Mouse (Mus musculus) bone marrow macrophage, adult 2 months (primary cell): ENCODE measurements around the gene Rtkn2. TPM values are rescaled to one million over a fixed set of nuclear protein-coding genes. Genes with fewer than 3 reads are reported as not detected.

Source experiments
- H3K27ac ChIP-seq: 2 replicates; pipeline ENCODE4 v1.5.1; 2012; ENCODE audit warnings: low read depth, low read length; ENCODE audit not compliant: insufficient read depth
- H3K4me1 ChIP-seq: 2 replicates; pipeline ENCODE4 v1.6.1; 2012; ENCODE audit warnings: low read length; ENCODE audit not compliant: control insufficient read depth, insufficient read depth
- H3K4me3 ChIP-seq: 2 replicates; pipeline ENCODE4 v1.5.1; 2012; ENCODE audit warnings: mild to moderate bottlenecking, low read length, moderate library complexity; ENCODE audit not compliant: insufficient read depth
- CTCF ChIP-seq: IDR thresholded peaks from 2 replicates; pipeline ENCODE4 v1.5.1; 2012; ENCODE audit warnings: low read depth, mild to moderate bottlenecking, low read length, moderate library complexity
- POLR2A ChIP-seq: IDR thresholded peaks from 2 replicates; pipeline ENCODE4 v1.6.1; 2012; ENCODE audit warnings: mild to moderate bottlenecking, low read depth, low read length, borderline replicate concordance
- polyA plus RNA-seq: library from polyadenylated mRNA; stranded (reverse); fragments of >200 nt; gene quantifications from 2 replicates; pipeline ENCODE4 v1.2.4, GENCODE M21; 2012; ENCODE audit not compliant: missing spikeins, insufficient read depth, insufficient read length

Rtkn2 gene
- polyA plus RNA-seq, 1 experiment: 1.7 TPM

- no peak overlapping the region for H3K4me3 ChIP-seq
- TF ChIP-seq CTCF: no peak
- no peak for TF ChIP-seq POLR2A
- H3K27ac ChIP-seq: no peak overlapping the region
- H3K4me1 ChIP-seq: no peaks in the 10 kb centered on the region
These were observed 57.1 kb downstream of the Rtkn2 start for GRCm38 (mm10) chr10:68036368-68036980.

DNA sequence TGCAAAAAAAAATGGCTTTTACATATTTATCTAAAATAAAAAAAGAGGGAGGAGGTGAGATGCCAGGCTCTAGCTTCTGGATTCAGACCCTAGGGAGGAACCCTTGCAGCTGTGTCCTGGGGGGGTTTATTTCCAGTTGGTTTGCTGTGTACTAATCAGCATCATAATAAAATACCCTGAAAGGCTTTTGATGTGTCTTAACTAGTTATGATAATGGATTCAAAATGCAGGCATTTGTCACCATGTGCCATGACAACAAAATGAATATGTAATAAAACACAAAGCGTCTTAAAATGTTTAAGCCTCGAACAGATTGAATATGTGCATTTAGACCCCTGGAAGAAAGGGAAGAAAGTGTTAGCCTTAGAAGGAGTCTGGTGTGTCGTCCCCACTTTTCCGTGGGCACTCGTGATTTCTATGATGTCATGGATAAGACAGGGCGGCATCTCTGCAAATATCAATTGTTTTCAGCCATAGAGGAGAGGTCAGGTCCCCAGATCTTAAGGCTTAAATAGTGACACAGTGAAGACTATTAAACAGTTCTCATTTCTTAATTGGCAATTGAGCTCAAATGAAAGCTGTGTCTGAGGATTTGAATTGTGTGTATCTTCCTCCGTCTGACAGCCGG lies 59.7 kb downstream of the Rtkn2 start:
- peaks cover under 1% of the 10 kb centered on the region; the same call in 1 of the 2 replicates for H3K4me1 ChIP-seq
- TF ChIP-seq CTCF: no peak
- no peak for TF ChIP-seq POLR2A
- H3K4me3 ChIP-seq: no peak overlapping the region
- no peak overlapping the region for H3K27ac ChIP-seq

DNA sequence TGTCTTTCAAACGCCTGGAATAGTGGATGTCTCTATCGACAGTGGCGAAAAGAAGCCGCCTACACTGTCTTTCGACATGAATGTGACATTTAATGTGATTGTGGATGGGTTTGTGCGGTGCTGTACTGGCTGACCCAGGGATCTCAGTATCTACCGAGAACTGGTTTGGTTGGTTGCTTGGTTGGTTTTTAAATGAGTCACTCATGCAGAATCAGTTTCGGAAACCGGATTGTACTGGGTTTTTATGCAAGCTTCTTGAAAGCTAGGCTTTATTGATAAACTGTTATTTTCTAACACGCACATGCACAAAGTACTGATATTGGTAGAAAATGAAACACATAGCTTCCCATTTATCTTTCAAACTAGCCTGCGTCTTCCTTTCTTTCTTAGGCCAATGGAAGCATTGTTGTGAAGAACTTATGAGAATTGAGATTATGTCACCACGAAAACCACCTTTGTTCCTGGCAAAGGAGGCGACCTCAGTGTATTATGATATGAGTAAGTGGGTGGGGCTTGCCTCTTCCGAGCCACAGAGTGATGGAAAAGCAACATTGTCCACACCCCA lies 60.4 kb downstream of the Rtkn2 start:
- TF ChIP-seq CTCF (no peak), POLR2A (no peak)
- no peak overlapping the region for H3K27ac ChIP-seq
- peaks cover 2% of the 10 kb centered on the region; the same call in 1 of the 2 replicates for H3K4me1 ChIP-seq
- no peak overlapping the region for H3K4me3 ChIP-seq

DNA sequence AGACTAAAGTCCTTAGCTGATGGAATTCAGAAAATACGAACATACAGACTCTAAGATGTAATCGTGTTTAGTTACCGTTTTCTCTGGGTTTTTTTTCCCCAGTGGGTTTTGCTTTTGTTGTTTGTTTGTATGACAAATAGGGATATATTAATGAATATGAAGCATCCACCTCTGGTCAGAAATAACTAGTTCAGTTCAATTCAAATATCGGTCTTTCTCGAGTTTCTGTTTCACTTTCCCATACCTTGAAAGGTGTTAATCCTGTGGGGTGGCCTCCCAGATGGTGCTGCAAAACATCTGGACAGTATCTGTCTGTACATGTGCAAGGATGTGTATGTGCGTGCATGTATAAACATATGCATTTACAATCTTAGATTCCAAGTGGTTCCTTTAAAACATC lies 61.0 kb downstream of the Rtkn2 start:
- TF ChIP-seq POLR2A (no peak), CTCF (no peak)
- Histone ChIP-seq H3K4me1 (peaks cover 2% of the 10 kb centered on the region; the same call in 1 of the 2 replicates), H3K27ac (no peak overlapping the region), H3K4me3 (no peak overlapping the region)

DNA sequence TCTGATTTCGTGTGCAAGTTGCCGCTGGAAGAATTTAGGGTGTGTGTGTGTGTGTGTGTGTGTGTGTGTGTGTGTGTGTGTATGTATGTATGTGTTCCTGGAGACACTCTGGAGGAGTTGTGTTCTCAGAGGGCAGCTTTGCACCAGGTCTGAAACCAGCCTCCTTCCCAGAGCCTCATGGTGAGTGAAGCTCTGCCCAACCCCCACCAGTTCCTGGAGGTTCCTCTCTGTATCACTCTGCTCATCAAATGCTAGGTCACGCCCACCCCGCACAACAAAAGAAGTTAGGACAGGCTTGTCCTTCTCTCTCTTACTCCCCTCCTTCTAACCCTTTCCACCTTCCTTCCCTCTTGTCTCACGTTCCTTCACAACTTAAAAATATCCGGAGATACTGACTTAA lies 64.6 kb downstream of the Rtkn2 start:
- H3K27ac ChIP-seq: no peak overlapping the region
- peaks cover 2% of the 10 kb centered on the region; the same call in 1 of the 2 replicates for H3K4me1 ChIP-seq
- no peak overlapping the region for H3K4me3 ChIP-seq
- no peak for TF ChIP-seq POLR2A
- no peak for TF ChIP-seq CTCF

DNA sequence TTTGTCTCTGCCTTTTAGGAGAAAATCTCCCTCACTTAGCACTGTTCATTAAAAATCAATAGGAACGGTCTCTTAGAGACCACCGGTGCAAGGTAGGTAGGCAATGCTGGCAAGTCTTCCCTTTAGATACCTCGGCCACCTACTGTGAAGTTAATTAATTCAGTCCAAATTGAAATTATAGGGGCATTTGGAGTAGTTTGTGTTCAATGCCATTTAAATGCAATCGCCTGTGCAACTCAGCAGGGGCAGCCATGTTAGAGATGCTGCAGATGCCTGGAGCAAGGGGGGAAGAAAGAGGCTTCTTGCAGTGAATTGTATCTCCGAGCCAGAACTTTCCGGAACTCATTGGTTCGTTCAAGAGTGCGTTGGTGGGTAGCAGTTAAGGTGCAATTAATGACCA lies 65.5 kb downstream of the Rtkn2 start:
- TF ChIP-seq CTCF: no peak
- TF ChIP-seq POLR2A: no peak
- Histone ChIP-seq H3K27ac (no peak overlapping the region), H3K4me3 (no peak overlapping the region), H3K4me1 (peaks cover 2% of the 10 kb centered on the region; the same call in 1 of the 2 replicates)

GRCm38 (mm10) chr10:68048641-68049305 lies 69.4 kb downstream of the Rtkn2 start:
- Histone ChIP-seq H3K27ac (no peak overlapping the region), H3K4me1 (peaks cover 2% of the 10 kb centered on the region; the same call in 1 of the 2 replicates)
- TF ChIP-seq POLR2A (no peak), CTCF (no peak)

DNA sequence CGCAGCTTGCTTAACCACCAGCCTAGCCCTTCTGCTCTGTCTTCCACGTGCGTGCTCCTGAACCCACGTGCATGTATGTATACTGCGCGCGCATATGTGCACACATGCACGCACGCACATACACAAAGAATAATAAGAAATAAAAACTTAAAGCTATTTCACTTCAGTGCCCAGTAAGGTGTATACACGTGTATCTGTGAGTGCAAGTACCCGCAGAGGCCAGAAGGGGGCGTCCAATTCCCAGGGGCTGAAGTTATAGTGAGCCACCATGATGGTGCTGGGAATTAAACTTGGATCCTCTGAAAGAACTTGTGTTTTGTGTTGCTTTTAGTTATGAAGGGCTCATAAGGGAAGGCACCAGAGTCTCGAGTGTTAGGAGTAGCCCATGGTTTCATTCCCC lies 71.5 kb downstream of the Rtkn2 start:
- Histone ChIP-seq H3K4me3 (no peak overlapping the region), H3K27ac (no peak overlapping the region), H3K4me1 (no peaks in the 10 kb centered on the region)
- TF ChIP-seq CTCF (no peak), POLR2A (no peak)

More at GRCm38 (mm10) chr10:68048641-68049305, 69.4 kb downstream of the Rtkn2 start:
- no peak overlapping the region for H3K4me3 ChIP-seq

- Histone ChIP-seq H3K27ac (no peak overlapping the region), H3K4me3 (no peak overlapping the region), H3K4me1 (no peaks in the 10 kb centered on the region)
- TF ChIP-seq POLR2A (no peak), CTCF (no peak)
These were observed 72.1 kb downstream of the Rtkn2 start for GRCm38 (mm10) chr10:68051316-68051933.
